Mouse (Mus musculus): Measurements from ENCODE around the gene Ano1.

Gene Ano1

GRCm38 (mm10) chr7:144764537-144765282 lies 12.9 kb upstream of the Ano1 start:
- no peak for DNase-seq

DNA sequence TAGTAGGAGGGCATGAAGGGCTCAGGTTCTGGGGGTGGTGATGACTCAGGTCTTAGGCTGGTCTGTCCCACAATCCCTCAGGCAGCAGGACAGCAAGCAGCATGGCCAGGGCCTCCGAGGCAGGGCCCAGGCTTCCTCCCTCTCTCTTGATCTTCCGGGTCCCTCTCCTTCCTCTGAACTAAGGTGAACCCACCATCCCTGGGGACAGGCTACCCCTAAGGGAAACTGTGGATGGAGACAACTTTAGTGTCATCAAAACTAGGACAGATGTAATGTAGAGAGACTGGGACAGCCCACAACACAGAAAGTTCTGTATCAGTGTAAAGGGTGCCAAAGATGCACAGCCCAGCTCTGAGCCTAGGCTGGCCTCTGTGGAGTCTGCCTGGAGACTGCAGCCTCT lies 12.2 kb upstream of the Ano1 start:
- DNase-seq = no peak

GRCm38 (mm10) chr7:144762496-144763235 lies 10.9 kb upstream of the Ano1 start:
- DNase-seq = no peak

DNA sequence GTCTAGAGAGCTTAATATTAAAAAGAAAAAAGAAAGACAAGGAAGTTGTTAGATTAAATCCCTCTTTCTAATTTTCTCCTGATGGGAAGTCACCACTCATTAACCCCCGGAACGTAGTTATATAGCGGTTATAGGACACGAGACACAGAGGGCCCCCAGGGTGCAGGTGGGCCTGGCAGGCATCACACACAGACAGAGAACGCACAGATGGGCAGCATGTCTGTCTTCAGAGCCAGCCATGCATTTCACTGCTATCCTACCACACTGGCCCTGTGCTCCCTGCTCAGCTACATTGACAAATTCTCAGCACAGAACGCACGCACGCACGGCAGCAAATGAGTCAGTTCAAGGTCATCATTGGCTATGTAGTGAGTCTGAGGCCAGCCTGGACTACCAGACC lies 8.5 kb upstream of the Ano1 start:
- no peak for DNase-seq

- no peak for DNase-seq
Observed at GRCm38 (mm10) chr7:144759455-144759854, 7.7 kb upstream of the Ano1 start.

DNA sequence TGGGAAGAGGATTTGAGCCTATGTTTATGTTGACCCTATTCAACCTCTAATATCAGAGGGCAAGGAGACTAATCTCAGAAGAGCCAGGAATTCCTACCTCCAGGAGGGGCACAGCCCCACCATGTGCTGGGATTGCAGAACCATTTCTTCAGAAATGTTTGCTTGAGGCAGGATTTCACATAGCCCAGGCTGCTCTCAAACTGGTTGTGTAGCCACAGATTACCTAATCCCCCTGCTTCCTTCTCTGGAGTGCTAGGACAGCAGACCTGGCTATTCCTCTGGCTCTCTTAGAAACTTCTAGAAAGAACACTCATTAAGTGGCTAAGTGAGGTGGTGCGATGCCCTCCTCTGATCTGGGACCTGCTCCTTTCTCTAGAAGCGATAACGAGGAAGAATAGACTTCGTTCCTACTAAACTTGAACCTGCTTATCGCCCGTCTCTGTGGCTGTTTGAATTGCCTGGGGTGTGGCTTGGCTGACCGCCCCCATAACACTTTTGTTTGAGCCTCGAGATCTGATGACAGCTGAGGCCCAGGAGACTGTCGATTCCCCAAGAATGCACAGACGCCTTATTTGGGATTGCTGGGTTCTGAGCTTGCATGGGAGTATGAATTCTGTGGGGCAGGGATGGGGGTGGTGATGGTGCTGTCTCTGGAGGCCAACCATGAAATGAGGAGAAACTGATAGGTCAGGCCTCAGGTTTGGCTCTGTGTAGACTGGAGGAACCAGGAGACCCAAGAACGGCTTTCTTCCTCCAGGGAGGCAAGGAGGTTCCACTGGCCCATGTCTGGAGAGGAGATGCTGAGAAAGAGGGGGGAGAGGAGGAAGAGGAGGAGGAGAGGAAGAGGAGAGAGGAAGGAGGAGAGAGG lies 4.0 kb upstream of the Ano1 start:
- DNase-seq = no peak

DNA sequence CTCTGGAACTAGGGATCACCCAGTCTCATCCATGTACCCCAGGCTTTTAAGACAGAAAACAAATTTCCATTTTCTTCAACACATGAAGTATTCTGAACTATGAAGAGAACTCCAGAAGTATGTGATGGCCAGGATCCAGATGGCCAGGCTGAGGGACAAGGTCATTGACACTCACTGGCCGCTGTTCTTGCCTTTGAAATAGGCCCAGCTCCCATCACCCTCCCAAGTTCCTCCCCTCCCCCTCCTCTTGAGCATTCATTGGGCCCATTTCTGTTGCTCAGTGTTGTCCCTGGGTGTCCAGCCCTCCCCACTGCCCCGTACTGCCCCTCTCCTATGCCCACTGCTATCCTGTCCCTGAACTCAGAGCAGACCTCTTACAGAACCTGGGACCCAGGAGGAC lies 2.9 kb upstream of the Ano1 start:
- no peak for DNase-seq

DNA sequence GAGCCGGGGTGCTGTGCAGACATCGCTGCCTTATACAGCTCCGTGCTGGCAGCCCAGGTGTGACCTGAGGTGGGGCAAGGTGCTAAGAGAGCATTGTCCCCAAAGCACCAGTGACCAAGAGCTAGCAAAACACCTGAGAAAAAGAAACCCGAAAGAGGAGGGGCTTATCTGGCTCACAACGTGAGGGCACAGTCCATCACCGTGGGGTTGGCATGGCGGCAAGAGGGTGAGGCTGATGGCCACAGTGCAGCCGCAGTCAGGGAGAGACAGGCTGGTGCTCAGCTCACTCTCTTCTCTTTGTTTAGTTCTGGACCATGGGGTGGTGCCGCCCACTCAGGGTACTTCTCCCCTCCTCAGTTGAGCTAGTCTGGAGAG lies 1.9 kb upstream of the Ano1 start:
- DNase-seq = no peak

GRCm38 (mm10) chr7:144752919-144753656 lies 1.3 kb upstream of the Ano1 start:
- no peak for DNase-seq

- DNase-seq = no peak
Observed at GRCm38 (mm10) chr7:144747756-144748155, 4.0 kb downstream of the Ano1 start.

- no peak for DNase-seq
Observed at GRCm38 (mm10) chr7:144746466-144746865, 5.3 kb downstream of the Ano1 start.

- no peak for DNase-seq
Observed at GRCm38 (mm10) chr7:144743874-144744273, 7.9 kb downstream of the Ano1 start.

DNA sequence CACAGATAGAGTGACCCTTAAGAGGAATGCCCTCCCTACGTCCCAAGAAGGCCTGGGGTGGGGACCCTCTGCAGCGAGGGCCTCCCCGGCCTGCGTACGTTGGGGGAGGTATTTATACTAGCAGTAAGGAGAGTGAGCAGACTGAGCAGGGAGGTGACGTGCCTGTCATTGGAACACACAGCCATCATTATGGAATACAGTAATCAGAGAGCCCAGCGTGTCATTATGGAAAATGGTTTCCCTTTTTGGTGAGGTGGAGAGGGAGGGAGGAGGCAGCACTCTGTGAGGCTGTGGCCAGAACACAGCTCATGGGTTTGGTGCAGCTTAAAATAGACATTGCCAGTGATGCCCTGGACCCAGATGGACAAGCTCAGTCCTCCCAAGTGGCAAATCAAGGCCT lies 11.1 kb downstream of the Ano1 start:
- DNase-seq = no peak

GRCm38 (mm10) chr7:144739810-144740209 lies 12.0 kb downstream of the Ano1 start:
- DNase-seq = no peak

- no peak for DNase-seq
Observed at GRCm38 (mm10) chr7:144738357-144738798, 13.4 kb downstream of the Ano1 start.

GRCm38 (mm10) chr7:144731897-144732291 lies 19.9 kb downstream of the Ano1 start:
- DNase-seq = no peak

- DNase-seq = no peak
Observed at GRCm38 (mm10) chr7:144731182-144731896, 20.4 kb downstream of the Ano1 start.

- DNase-seq = no peak
Observed at GRCm38 (mm10) chr7:144724283-144724682, 27.5 kb downstream of the Ano1 start.

- DNase-seq = no peak
Observed at GRCm38 (mm10) chr7:144719956-144720355, 31.8 kb downstream of the Ano1 start.

DNA sequence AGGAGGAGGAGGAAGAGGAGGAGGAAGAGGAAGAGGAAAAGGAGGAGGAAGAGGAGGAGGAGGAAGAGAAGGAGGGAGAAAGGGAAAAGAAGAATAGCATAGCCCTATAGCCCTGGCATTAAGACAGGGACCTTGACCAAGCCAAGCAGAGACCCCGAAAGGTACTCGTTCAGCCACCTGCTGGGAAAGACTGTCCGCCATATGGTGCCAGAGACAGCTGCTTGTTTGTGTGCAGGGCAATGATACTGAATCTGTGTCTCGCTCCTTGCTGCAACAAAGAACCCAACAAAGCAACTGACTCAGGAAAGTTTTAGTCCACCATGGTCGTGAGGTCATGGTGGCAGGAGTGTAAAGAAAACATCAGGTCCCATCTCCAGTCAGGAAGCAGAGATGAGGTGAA lies 34.0 kb downstream of the Ano1 start:
- no peak for DNase-seq

DNA sequence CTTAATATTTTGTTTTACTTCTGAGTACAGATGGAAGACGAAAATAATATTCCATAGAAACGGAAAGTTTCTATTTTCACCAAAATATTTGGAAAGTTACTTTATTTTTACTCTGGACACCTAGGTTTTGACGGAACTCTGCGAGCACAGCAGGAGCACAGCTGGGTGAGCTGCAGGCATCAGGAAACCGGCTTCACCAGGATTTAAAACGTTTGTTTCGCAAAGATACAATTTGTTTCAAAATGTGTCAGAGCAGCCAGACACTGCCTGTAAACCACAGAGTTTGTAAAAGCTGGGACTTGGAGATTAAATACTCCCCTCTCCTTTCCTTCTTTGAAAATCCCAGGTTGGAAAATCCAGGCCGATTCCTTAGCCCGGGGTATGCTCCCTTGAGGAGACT lies 53.9 kb downstream of the Ano1 start:
- no peak for DNase-seq

Data from layer of hippocampus, adult 9-11 months (tissue).